Mouse (Mus musculus): ENCODE data around the gene Cacna1d.

The Cacna1d gene

DNA sequence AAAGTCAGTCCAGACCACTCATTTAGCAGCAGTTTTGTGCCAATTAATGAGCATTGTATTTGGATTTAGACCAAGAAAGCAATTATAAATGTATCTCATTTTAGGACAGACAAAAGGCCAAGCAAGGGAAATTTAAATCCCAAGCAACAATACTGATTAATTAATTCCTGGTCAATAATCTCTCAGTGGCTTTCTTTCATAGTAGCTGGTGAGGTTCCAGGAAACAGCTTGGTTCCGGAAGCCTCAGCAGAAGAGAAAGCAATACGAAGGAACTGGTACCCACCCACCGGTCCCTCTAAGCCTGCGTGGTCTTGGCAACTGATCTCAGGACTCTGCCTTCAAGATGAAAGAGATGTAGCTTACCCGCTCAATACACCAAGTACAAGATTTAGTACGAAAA lies 319.7 kb downstream of the Cacna1d start:
- in situ Hi-C loops (cut with MboI, MseI) = no loop called here

- in situ Hi-C loops (cut with MboI, MseI) = no loop called here
Measured at GRCm38 (mm10) chr14:30171008-30171407, 320.2 kb downstream of the Cacna1d start.

DNA sequence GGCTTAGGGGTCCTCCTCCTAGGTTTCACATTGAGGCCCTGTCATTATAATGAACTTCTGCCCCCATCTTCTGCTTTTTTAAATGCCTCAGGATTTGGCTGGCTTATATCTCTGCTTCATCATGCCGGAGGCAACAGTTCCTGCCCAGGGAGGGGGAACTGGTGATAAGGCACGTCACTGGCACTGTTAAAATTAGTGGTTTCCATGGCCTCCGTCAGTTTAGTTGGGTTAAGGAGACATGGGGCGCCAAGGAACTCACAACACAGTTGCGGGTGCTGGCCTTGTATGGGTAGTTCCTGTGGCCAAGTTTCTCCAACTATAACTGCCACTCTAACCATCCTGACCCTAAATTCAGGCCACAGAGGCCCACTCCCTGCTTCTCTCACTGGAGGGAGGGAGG lies 321.8 kb downstream of the Cacna1d start:
- in situ Hi-C loops (cut with MboI, MseI) = no loop called here

GRCm38 (mm10) chr14:30168902-30169301 lies 322.4 kb downstream of the Cacna1d start:
- in situ Hi-C loops (cut with MboI, MseI) = no loop called here

GRCm38 (mm10) chr14:30168387-30168786 lies 322.9 kb downstream of the Cacna1d start:
- in situ Hi-C loops (cut with MboI, MseI) = no loop called here

DNA sequence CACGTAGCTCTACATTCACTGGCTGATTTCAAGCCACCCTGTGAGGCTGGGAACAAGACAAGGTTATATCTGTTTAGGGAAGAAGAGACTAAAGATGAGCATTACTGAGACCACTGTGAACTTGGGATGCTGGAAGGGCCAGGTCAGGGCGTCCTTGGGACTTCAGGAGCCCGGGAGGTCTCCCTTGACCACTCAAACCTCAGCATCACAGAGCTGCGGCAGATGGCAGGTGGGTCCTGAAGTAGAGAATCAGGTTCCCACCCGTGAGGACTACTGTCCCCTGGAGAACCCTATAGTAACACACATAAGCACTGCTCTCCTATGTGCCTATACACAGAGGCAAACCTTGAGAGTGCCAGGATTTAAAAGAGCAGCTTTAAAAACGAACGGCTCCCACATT lies 323.6 kb downstream of the Cacna1d start:
- in situ Hi-C loops (cut with MboI, MseI) = no loop called here

GRCm38 (mm10) chr14:30166036-30166435 lies 325.2 kb downstream of the Cacna1d start:
- in situ Hi-C loops (cut with MboI, MseI) = no loop called here

GRCm38 (mm10) chr14:30163733-30164708 lies 327.2 kb downstream of the Cacna1d start:
- in situ Hi-C loops (cut with MboI, MseI) = no loop called here

DNA sequence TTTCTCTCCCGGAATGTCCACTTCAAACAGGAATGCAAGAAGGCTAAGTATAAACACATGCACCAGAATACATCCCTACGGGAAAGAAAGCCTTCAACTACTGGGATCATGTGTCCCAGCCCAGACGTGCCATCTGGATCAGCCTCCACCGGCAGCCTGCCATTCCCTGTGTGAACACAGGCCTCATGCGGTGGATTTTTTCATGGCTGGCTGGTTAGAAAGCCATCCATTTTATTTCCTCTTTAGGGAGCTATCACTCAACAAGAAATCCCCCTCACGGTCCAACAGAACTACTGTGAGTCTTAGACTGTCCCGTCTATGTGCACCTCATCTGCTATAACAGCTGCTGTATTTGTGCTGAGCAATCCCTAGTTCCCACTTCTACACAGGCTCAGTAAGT lies 343.5 kb downstream of the Cacna1d start:
- in situ Hi-C loops (cut with MboI, MseI) = no loop called here

DNA sequence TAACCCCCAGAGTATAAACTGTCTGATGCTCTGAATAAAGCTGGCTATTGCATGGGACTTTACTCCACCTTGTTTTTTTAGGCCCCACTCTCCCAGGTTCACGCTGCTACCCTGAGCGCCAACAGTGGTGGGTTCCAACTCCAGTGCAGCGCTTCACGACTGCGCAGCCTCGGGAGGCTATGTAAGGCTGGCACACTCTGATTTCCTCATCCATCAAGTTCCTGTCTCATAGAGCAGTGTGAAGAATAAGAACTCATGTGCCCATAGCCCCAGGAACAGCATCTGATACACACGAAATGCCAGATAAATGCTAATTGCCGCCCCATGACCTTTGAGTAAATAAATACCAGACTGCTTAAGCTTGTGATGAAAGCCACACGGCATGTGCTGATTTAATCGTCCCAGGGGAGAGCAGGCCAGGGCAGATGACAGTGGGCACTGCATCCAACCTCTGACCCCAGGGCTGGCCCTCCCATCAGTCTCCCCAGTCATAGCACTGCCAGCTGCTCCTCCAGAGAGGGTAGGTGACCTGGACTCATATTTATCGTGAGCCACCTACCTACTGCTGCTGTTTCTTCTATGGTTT lies 352.8 kb downstream of the Cacna1d start:
- in situ Hi-C loops (cut with MboI, MseI) = no loop called here

DNA sequence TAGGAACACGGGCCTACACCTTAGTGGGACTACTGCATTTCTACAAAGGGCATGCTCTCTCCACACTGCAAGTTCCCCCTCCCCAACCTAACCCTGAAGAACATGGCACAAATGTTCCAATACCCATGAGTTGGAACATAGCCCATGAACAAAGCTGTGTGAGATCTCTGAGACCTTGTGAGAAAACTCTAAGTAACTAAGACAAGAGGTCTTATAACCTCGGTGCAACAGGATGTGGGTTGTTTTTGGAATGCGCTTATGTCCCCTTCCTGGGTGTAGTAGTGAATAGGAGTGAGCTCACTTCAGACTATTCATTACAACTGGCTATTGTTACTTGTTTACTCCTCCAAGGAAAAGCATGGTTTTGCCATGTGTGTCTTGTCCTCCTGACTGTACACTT lies 353.3 kb downstream of the Cacna1d start:
- in situ Hi-C loops (cut with MboI, MseI) = no loop called here

DNA sequence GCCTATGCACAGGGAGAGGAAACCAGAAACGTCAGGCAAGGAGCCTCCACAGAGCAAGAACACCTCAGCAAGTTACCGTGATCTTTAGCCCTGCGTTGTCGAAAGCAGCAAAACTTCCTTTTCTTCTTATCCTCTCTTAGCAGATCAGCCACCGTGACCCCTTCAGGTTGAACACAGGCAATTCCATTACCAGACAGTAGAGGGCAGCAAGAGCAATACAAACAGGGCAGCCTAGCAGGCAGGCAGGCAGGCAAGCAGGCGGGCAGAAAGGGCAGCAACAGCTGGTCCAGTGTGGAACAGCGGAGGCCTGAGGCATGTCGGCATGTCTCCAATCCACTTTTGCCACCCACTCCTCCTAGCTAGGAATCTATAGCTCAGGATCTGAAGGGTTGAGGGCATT lies 354.3 kb downstream of the Cacna1d start:
- in situ Hi-C loops (cut with MboI, MseI) = no loop called here

GRCm38 (mm10) chr14:30135351-30135750 lies 355.9 kb downstream of the Cacna1d start:
- in situ Hi-C loops (cut with MboI, MseI) = no loop called here

GRCm38 (mm10) chr14:30133684-30134083 lies 357.6 kb downstream of the Cacna1d start:
- in situ Hi-C loops (cut with MboI, MseI) = no loop called here

- in situ Hi-C loops (cut with MboI, MseI) = no loop called here
Measured at GRCm38 (mm10) chr14:30131256-30131655, 360.0 kb downstream of the Cacna1d start.

GRCm38 (mm10) chr14:30130092-30130491 lies 361.2 kb downstream of the Cacna1d start:
- in situ Hi-C loops (cut with MboI, MseI) = no loop called here

DNA sequence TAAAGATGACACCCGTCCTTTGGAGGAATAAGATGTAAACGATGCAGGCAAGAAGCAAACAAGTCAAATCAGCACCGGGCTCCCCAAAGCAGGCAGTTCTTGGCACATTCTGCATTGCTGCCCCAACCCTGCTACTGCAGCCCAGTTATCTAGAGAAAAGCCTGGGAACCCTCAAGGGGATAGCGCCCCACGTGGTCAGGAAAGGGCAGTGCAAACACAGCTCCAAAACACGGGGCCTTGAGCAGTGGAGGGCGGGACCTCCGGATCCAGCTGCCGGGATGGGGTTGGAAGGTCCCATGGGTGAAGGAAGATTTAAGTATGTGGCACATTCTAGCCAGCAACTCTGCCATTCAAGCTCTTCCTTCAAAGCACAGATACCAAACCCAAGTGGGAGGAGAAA lies 361.9 kb downstream of the Cacna1d start:
- in situ Hi-C loops (cut with MboI, MseI) = no loop called here

DNA sequence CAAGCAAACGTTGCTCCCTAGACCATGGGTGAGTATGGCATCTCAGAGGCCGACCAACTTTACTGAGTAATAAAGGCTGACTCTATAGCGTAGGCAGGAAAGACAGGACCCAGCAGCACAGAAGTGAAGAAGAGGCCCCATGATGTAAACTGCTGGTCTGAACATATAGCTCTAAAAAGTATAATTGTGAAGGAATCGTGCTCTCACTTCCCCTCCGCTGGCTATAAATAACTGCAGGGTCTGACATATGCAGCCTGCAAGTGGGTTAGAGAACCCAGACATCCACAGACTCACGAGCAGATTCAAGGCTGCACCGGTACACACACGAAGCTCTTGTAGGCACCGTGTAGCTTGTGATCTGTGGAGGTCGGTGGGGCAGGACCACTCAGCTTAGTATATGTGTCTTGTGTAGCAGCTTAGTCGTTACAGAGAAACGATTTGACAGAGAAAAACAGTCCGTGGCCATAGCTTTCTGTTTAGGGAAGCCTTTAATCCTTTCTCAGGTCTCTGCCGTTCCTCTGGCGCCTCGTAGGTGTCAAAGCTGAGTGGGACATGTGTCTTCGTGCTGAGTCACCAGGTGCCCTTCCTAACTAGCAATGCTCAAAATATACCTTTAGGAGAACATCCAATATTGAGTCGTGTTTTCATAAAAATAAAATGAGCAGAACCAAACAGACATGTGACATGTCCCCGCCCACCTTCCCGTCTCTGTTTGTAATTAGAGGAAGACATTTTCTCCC lies 366.1 kb downstream of the Cacna1d start:
- in situ Hi-C loops (cut with MboI, MseI) = loop anchor here (5.0 kb wide), 1 partner anchor 332 kb away; no protein-coding TSS in a partner anchor

GRCm38 (mm10) chr14:30120023-30120422 lies 371.2 kb downstream of the Cacna1d start:
- in situ Hi-C loops (cut with MboI, MseI) = loop anchor here (5.0 kb wide), 1 partner anchor 337 kb away; no protein-coding TSS in a partner anchor

- in situ Hi-C loops (cut with MboI, MseI) = no loop called here
Measured at GRCm38 (mm10) chr14:30113392-30114108, 377.7 kb downstream of the Cacna1d start.

GRCm38 (mm10) chr14:30109079-30109478 lies 382.2 kb downstream of the Cacna1d start:
- in situ Hi-C loops (cut with MboI, MseI) = no loop called here

- in situ Hi-C loops (cut with MboI, MseI) = no loop called here
Measured at GRCm38 (mm10) chr14:30106550-30106949, 384.7 kb downstream of the Cacna1d start.

All from T-helper 2 cell (primary cell).